Mouse (Mus musculus) inflammation-experienced regulatory T-cells (primary cell): ENCODE results near the gene Cdip1. TPM values are rescaled to one million over a fixed set of nuclear protein-coding genes. Genes with fewer than 3 reads are reported as not detected.

Experiments used
- polyA plus RNA-seq, 2 experiments: library from polyadenylated mRNA; unstranded; fragments of 100-300 nt; shearing (Covaris generic); gene quantifications; one replicate each; pipeline ENCODE4 v1.2.1; 2017

Gene Cdip1
- polyA plus RNA-seq, result 10 to 100 TPM; 32.1 to 43.5 TPM

DNA sequence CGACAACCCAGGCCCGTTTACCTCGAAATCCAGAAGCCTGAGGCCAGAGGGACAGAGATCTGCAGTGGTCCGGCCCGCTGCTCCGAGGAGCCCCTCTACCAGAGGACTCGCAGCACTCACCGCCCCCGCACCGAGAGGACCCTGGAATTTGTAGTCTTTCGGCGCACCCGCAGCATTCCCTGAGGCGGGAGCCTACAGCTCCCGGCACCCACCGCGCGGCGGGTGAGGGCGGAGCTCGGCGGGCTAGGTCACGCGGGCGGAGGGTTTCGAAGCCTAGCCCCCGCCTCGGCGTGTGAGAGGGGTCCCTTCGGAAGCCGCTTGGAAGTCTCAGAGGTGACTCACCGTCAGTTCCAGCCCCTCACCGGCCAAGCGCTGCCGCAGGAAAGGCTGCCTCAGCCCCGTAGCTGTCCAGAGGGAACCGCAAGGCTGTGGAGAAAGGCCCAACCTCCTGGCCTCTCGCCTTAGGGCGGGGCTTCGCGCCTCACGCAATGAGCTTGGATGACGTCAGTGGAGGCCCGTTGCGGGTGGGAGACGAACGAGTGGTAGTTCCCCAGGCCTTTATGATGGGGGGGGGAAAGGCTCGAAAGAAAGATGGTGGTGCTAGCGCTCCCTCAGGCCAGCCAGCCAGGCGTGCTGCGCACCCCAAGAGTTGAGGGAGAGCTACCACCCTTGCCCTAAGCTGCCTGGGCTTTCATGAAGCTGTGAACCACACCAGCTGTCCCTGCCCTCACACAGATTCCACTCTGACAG, at the start of gene Cdip1:
Gene Cdip1 (minus strand): TSS at position 483 of the 750 bp plus-strand sequence.

GRCm38 (mm10) chr16:4835191-4835590, 45.1 kb upstream of the Cdip1 start, which contains the start of gene 4930562C15Rik:
4930562C15Rik (plus strand) TSS chr16:4835416.

DNA sequence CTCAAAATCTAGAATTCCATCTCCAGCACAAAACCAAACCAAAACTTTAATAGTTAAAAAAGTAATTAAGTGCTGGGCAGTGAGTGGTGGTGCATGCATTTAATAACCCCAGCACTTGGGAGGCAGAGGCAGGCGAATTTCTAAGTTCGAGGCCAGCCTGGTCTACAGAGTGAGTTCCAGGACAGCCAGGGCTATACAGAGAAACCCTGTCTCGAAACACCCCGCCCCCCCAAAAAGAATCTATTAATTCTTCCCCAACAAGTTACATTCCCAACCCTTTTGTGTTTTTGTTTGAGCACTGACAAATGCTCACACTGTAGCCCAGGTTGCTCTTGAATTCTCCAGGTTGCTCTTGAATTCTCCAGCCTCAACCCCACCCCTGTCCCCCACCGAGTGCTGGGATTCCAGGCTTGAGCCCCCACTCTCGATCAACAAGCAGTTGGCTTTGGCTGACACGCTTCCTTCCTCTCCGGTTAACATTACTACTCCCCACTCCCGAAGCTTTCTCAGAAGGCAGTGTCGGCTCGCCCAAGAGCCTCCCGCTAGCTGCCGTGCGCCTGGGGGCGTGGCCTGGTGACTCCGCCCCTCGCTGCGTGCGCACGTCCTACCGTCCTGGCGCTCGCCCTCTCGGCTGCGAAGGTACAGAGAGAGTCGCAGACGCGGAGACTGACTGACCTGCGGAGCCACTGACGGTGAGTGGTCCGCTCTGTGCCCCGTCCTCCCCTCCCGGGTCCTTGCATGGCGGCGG, 64.1 kb downstream of the Cdip1 start, which contains the start of gene Hmox2:
Gene Hmox2 (plus strand): TSS at position 582 of the 748 bp plus-strand sequence.

DNA sequence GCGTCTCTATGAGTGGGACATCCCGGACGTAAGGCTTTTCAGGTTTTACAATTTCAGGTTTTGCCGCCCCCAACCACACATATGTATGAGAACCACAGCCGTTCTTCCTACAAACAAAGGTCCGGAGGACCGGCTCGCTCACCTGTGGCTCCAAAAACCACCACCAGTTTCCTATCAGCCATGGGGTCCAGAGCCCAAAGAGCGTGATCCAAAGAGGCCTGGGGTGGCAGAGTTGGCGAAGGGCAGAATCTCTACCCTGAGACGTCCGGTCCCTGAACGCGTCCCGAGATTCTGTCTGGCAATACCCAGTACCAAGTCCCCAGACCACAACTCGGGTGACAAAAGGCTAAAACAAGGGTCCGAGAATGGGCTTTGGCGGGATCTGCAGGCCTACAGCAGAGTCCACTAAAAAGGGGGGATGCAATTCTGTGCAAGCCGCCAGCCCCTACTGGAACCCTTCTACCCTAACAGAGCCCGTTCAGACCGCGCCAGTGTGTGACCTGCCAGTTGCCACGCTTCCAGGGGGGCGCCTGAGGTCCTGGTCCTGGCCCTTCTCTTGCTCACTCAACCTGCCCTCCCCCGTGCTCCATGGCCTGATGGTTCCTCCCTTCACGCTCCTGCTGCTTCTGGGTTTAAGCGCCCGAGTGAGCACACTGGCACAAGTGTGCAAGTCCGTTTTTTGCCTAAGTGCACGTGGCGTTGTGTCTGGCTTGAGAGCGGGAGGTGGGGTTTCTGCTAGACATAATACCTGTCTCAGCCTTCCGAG, 71.2 kb downstream of the Cdip1 start, which contains the start of gene Nmral1:
Gene Nmral1 (minus strand): TSS at position 604 of the 766 bp plus-strand sequence.

Other genes with a start within 250 kb of the Cdip1 start
- gene Srl, start 248.5 kb downstream of the Cdip1 start, polyA plus RNA-seq, result 1 to 10 TPM in 1 of 2 experiments, under 1 TPM in 1; 0.58 to 1.7 TPM
- gene Tfap4, start 230.4 kb downstream of the Cdip1 start, polyA plus RNA-seq, result 1 to 10 TPM; 2.6 TPM
- gene Glis2, start 195.6 kb downstream of the Cdip1 start, polyA plus RNA-seq, result 1 to 10 TPM in 1 of 2 experiments, under 1 TPM in 1; 0.94 to 6.1 TPM
- gene Pam16, start 165.3 kb downstream of the Cdip1 start, polyA plus RNA-seq, result 10 to 100 TPM; 10.7 to 17.1 TPM
- gene Vasn, start 150.4 kb downstream of the Cdip1 start, polyA plus RNA-seq, result under 1 TPM; 0.21 to 0.58 TPM
- 10 to 100 TPM; 47.0 to 67.0 TPM for gene Dnaja3, start 150.3 kb downstream of the Cdip1 start, polyA plus RNA-seq
- 100 to 1,000 TPM; 129 to 145 TPM for gene Coro7, start 110.5 kb downstream of the Cdip1 start, polyA plus RNA-seq
- 10 to 100 TPM in 1 of 2 experiments, 1 to 10 TPM in 1; 5.6 to 10.7 TPM for gene Nmral1, start 70.9 kb downstream of the Cdip1 start, polyA plus RNA-seq
- 10 to 100 TPM; 79.9 to 84.3 TPM for gene Hmox2, start 63.9 kb downstream of the Cdip1 start, polyA plus RNA-seq
- gene 4930562C15Rik, start 45.1 kb upstream of the Cdip1 start, polyA plus RNA-seq, result 1 to 10 TPM in 1 of 2 experiments, under 1 TPM in 1; 0.68 to 1.6 TPM
- gene Ubald1, start 90.0 kb upstream of the Cdip1 start, polyA plus RNA-seq, result 10 to 100 TPM; 45.2 to 57.2 TPM
- gene Mgrn1, start 96.0 kb upstream of the Cdip1 start, polyA plus RNA-seq, result 10 to 100 TPM; 58.3 to 63.5 TPM
- gene Nudt16l1, start 148.5 kb upstream of the Cdip1 start, polyA plus RNA-seq, result 100 to 1,000 TPM; 143 to 155 TPM
- gene Anks3, start 173.9 kb upstream of the Cdip1 start, polyA plus RNA-seq, result 10 to 100 TPM; 72.6 to 81.3 TPM
- 1 to 10 TPM in 1 of 2 experiments, under 1 TPM in 1; 0.33 to 1.0 TPM for gene Sept12, start 207.6 kb upstream of the Cdip1 start, polyA plus RNA-seq
- under 1 TPM in 1 of 2 experiments, not detected in 1; 0.46 TPM for gene Smim22, start 217.0 kb upstream of the Cdip1 start, polyA plus RNA-seq
- gene Rogdi, start 223.3 kb upstream of the Cdip1 start, polyA plus RNA-seq, result 10 to 100 TPM; 15.3 to 18.7 TPM